Mouse (Mus musculus): ENCODE data around the gene Defb29.

Defb29 gene

GRCm38 (mm10) chr2:152500863-152501229, 39.1 kb downstream of the Defb29 start:
- no peak for DNase-seq (ENCODE audit: low spot score)

GRCm38 (mm10) chr2:152500204-152500862, 39.6 kb downstream of the Defb29 start:
- no peak for DNase-seq (ENCODE audit: low spot score)

- no peak for DNase-seq (ENCODE audit: low spot score)
Measured at GRCm38 (mm10) chr2:152498020-152498419, 41.9 kb downstream of the Defb29 start.

- DNase-seq (ENCODE audit: low spot score), result no peak
Measured at GRCm38 (mm10) chr2:152493151-152493550, 46.7 kb downstream of the Defb29 start.

- DNase-seq (ENCODE audit: low spot score), result no peak
Measured at GRCm38 (mm10) chr2:152490038-152490437, 49.9 kb downstream of the Defb29 start, which contains the start of gene Defb22. Gene Defb22 (minus strand): TSS chr2:152490138.

Data from T-cell, adult 2 months (primary cell).